Mouse (Mus musculus) telencephalon, adult 2 months (tissue): ENCODE measurements around the gene Cntn5.
A peak's percentile ranks its signal among the peaks of the same experiment; 100 is the strongest.

Experiments used
- DNase-seq: peaks from one replicate; pipeline ENCODE4 v3.0.0-alpha.2; 2011; ENCODE audit warnings: low read depth, low spot score

Gene Cntn5

GRCm38 (mm10) chr9:10447220-10447837 lies 457.2 kb downstream of the Cntn5 start:
- DNase-seq, result no peak

GRCm38 (mm10) chr9:10412075-10412474 lies 492.5 kb downstream of the Cntn5 start:
- DNase-seq, result no peak

GRCm38 (mm10) chr9:10400099-10400498 lies 504.5 kb downstream of the Cntn5 start:
- DNase-seq, result no peak

- peak; percentile 21 for DNase-seq
Measured at GRCm38 (mm10) chr9:10389863-10390262, 514.7 kb downstream of the Cntn5 start.

GRCm38 (mm10) chr9:10384455-10384854 lies 520.1 kb downstream of the Cntn5 start:
- DNase-seq, result no peak

- no peak for DNase-seq
Measured at GRCm38 (mm10) chr9:10383140-10383539, 521.4 kb downstream of the Cntn5 start.

- no peak for DNase-seq
Measured at GRCm38 (mm10) chr9:10381701-10382100, 522.9 kb downstream of the Cntn5 start.

DNA sequence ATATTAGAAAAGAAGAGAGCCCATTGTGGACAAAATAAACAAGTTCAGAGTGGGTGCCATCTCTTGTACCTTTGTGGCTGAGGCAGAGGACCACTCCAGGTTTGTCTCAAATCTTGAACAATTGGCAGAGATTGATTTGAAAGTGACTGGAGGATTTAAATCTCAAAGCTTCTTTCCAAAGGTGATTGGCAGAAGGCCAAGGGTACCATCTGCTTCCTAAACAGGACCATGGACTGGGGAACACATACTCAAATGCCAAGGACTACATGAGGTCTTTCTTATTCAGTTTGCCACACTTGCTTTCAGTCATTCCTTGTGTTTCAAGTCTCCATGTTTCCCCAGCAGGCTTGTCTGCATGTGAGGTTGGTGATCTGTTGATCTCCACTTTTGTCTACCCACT lies 528.3 kb downstream of the Cntn5 start:
- no peak for DNase-seq

- no peak for DNase-seq
Measured at GRCm38 (mm10) chr9:10368971-10369370, 535.6 kb downstream of the Cntn5 start.

DNA sequence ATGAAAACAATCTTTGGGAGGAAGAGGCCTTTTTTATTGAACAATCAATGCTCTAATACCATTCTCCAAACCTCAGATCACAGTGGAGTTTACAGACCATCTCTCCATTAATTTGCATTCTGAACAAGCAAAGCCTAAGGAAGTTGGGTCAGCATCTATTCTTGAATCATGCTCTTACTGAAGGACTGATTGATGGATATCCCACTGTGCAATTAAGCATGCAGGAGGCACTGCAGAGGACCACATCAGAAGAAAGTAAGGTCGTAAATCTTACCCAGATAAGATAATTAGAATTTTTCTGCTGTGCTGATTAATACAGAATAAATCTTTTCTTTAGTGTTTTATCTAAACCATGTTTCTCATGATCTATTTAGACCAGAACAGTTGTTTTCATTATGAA lies 536.2 kb downstream of the Cntn5 start:
- DNase-seq, result no peak

GRCm38 (mm10) chr9:10366246-10366955 lies 538.2 kb downstream of the Cntn5 start:
- no peak for DNase-seq

DNA sequence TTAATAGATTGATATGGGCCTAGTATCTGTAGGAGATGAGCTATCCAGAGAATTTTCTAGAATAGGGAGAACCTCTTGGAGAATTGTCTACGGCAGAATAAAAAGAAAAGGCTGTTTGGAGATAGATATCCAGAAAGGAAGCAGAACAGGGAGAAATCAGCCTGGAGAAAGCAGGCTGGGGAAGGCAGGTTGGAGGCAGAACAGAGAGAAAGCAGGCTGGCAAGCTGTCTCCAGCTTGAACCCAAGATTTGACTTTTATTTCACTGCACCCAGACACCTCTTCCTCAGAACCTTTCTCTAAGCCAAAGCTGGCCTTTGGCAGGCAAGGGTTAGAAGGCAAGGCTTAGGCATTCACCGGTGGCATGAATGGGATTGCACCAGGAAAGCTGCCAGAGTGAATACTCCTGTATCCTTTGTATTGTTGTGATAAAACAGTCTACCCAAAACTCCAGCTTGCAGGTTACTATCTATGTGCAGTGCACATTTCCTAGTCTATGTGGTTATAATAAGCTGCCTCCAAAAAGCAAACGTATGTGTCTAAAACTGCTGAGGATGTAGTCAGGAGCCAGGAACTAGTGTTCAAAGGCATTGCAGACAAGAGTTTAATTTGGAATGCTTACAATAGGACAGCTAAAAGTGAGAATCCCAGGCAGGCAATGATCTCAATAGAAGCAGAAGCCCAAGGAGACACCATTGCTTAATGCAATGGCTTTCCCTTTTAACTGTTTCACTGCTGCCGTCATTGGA lies 553.5 kb downstream of the Cntn5 start:
- DNase-seq, result peak; percentile 59

DNA sequence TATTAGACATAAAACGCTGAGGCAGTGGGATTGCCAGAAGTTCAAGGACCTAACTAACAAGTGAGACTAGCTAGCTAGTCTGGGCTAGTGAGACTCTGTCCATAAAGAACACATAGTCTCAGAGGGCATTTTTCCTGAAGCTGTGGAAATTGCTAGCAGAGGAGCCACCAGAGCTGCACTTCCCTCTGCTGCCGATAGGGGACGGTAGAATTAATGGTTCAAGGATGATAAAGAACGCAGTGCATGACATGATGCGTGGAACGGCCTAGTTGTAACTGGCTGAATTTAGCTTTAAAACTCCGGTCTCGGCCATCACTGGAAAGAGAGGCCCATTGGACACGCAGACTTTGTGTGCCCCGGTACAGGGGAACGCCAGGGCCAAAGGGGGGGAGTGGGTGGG lies 555.8 kb downstream of the Cntn5 start:
- no peak for DNase-seq

DNA sequence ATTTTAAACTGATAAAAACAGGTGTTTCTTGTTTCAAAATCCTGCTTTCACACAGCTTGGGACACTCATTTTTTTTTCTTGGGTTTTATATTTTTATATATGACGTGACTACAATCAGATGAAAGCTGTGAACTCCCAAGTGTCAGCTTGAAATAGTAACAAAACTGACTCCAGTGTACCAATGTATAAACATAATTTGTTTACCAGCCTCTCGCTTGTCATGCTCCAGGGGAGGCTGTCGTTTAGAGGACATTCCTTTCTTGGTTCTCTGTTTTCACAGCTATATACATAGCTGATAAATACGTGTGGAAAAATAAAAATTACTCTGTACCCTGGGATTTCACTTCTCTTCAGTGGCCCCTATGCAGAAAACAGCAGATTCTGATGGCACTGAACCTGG lies 556.4 kb downstream of the Cntn5 start:
- DNase-seq, result no peak

GRCm38 (mm10) chr9:10340751-10341150 lies 563.8 kb downstream of the Cntn5 start:
- no peak for DNase-seq

DNA sequence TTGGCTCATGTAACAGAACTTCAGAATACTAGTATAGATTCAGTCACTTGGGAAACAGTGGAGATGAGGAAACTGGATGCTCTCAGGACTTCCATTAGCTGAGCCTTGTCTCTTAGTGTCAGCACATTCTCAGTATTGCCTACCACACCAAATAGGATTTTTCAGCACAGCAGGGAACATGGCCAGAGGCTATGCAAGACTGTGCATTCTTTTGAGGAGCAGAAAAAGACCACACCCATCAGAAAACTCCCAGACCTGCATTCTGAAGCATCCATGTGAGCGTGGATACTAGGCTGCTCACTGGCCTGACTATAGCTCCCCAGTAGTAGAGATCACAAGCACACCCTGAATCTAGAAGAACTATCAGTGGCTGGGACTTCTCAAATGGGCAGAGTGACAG lies 564.9 kb downstream of the Cntn5 start:
- no peak for DNase-seq

- DNase-seq, result no peak
Measured at GRCm38 (mm10) chr9:10324697-10325368, 579.7 kb downstream of the Cntn5 start.

- DNase-seq, result peak; percentile 77
Measured at GRCm38 (mm10) chr9:10269342-10269741, 635.2 kb downstream of the Cntn5 start.

DNA sequence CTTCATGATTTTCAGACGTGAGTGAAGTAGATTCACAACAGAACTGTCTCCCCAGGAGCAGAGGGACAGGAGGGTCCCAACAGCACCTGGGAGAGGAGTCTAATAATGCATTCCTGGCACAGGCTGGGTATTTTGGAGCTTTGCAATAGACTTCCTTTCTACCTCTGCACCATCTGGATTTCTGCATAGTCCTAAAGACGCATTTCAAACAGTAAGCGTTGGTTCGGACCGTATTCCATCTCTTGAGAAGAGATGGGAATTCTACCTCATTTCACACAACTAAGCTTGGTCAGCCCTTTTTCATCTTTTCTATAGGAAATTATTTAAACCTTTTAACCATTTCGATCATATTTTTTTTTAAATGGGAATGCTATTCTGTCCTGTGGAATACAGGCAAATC lies 635.7 kb downstream of the Cntn5 start:
- no peak for DNase-seq

- no peak for DNase-seq
Measured at GRCm38 (mm10) chr9:10265616-10266015, 639.0 kb downstream of the Cntn5 start.

- no peak for DNase-seq
Measured at GRCm38 (mm10) chr9:10233364-10233763, 671.2 kb downstream of the Cntn5 start.

GRCm38 (mm10) chr9:10232066-10232465 lies 672.5 kb downstream of the Cntn5 start:
- DNase-seq, result no peak
